Mouse (Mus musculus) R1 (cell line): ENCODE measurements around the gene Bfsp2.

Source experiments
- DNase-seq: peaks from one replicate; pipeline ENCODE4 v3.0.0-alpha.2; 2018; ENCODE audit warnings: low read depth, low spot score

The Bfsp2 gene

DNA sequence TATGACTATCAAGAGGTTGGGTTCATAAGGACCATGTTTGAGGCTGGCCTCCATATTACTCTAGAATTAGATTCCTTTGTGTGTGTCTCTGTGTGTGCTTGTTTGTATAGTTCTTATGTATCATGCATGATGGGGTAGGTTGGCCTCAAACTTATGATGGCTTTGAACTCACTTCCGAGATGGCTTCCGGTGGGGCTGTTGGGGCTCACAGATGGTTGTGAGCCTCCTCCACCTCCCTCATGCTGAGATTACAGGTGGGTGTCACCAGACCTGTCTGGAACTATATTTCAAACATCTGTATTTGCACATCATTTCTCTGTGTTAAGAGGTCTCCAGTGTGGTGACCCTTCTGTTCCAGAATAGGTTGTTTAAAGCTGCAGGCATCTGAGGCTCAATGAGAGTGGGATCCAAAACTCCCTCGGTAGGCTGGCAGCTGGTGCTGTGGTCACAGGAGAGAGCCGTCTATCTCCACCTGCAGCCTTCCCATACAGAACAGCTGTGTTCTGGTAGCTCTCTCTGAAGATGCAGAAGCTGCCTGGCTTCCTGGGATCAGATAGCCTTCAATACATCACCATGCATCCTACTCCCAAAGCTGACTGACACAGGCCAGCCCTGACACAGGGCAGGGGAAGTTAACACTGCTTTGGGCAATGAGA, 96.0 kb downstream of the Bfsp2 start:
- no peak for DNase-seq

DNA sequence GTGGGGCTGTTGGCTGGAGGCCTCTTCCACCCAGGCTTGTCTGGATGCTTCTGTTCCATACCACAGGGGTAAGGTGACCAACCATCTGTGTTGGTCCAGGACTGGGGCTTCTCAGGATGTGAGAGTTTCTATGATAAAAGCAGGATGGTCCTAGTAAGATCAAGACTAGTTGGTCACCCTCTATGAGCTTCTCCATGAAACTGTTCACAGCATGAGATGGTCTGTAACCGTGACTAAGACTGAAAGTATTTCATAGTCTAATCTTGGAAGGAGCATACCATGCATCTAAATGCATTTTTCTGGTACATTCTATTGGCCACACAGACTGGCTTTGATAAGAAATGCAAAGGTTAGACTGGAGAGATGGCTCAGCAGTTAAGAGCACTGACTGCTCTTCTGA, 96.6 kb downstream of the Bfsp2 start:
- no peak for DNase-seq

- DNase-seq: no peak
These were observed 97.2 kb downstream of the Bfsp2 start for GRCm38 (mm10) chr9:103382989-103383388.

DNA sequence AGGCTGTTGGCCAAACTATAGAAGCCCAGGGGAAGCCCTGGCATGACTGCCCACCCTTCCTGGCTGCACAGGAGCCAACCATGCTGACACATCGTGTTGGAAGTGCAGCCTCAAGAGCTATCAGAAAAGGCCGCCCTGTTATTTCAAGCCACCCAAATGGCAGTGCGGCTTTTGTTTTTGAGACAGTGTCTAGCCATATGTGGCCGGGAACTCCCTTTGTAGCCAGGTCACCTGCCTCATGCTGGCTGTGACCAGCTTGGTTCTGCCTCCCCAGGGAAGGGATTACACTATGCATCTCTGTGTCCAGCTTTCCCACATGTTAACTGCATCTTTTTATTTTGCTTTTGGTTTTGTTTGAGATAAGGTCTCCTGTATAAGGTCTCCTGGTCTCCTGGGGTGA, 99.7 kb downstream of the Bfsp2 start:
- DNase-seq: peak; percentile 49

- no peak for DNase-seq
These were observed 101.0 kb downstream of the Bfsp2 start for GRCm38 (mm10) chr9:103379199-103379598.

GRCm38 (mm10) chr9:103378686-103379085, 101.5 kb downstream of the Bfsp2 start:
- DNase-seq: no peak

DNA sequence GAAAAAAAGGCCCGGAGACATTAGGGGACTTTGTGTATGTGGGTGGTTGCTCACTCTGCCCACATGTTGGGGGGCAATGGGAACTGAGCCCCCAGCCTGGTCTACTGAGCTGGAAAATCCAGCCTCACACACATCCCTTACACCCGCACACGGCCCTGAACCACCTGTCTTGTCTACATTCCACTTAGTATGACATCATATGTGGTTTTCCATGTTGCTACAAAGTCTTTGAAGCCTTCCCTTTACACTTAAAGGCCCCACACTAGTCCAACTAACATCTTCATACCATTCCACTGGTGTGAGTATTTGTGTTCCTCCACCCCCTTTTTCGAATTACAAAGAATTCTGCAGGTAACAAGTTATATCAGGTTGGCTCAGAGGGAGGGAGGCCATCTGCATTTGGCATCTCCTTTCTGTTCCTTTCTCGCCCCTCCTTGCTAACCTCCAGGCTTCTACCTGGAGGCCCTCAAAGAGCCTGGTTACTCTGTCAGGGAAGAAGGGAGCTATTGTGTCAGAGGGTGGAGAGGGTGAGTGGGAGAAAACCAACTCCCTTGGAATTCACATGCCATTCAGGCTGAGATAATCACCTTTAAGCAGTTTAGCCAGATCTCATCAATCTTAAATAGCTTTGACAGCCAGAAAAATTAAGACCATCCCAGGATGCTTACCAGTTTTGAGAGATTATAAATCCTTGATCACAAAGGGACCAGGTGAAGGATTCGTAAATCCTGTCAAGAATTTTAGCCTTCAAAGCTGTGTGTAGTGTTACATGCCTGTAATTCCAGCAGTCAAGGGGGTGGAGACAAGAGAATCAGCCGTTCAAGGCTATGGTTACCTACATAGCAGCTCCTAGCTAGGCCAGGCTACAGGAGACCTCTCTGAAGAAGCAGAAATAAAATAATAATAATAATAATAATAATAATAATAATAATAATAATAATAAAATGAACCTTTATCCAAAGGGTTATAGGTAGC, 103.6 kb downstream of the Bfsp2 start:
- peak; percentile 44 for DNase-seq
